Mouse (Mus musculus): ENCODE results near the gene Ppara.

Gene Ppara

GRCm38 (mm10) chr15:85810462-85810805, 75.7 kb downstream of the Ppara start:
- DNase-seq, result no peak

GRCm38 (mm10) chr15:85810806-85811521, 76.2 kb downstream of the Ppara start:
- no peak for DNase-seq

- DNase-seq, result peak; percentile 99
These were observed 76.9 kb downstream of the Ppara start, which contains the start of gene Cdpf1 for GRCm38 (mm10) chr15:85811535-85812277. Gene Cdpf1, minus strand, starts transcription at chr15:85811697.

GRCm38 (mm10) chr15:85813428-85813827, 78.6 kb downstream of the Ppara start:
- DNase-seq, result no peak

GRCm38 (mm10) chr15:85821203-85822010, 86.6 kb downstream of the Ppara start, which contains the start of gene Pkdrej:
Gene Pkdrej, minus strand, starts transcription at chr15:85821734.
- peak; percentile 28 for DNase-seq

GRCm38 (mm10) chr15:85822011-85822359, 87.2 kb downstream of the Ppara start:
- no peak for DNase-seq

GRCm38 (mm10) chr15:85826676-85827075, 91.9 kb downstream of the Ppara start:
- DNase-seq, result no peak

GRCm38 (mm10) chr15:85828071-85828470, 93.3 kb downstream of the Ppara start:
- DNase-seq, result no peak

GRCm38 (mm10) chr15:85829470-85829869, 94.7 kb downstream of the Ppara start:
- DNase-seq, result no peak

GRCm38 (mm10) chr15:85831954-85832590, 97.3 kb downstream of the Ppara start, which contains the start of gene Ttc38:
Gene Ttc38, plus strand, starts transcription at chr15:85832306.
- peak; percentile 86 for DNase-seq

- DNase-seq, result no peak
These were observed 97.8 kb downstream of the Ppara start for GRCm38 (mm10) chr15:85832599-85832998.

- DNase-seq, result peak; percentile 31
These were observed 100.6 kb downstream of the Ppara start for GRCm38 (mm10) chr15:85835335-85835734.

GRCm38 (mm10) chr15:85836887-85837286, 102.1 kb downstream of the Ppara start:
- DNase-seq, result no peak

- peak; percentile 68 for DNase-seq
These were observed 106.2 kb downstream of the Ppara start for GRCm38 (mm10) chr15:85840983-85841382.

GRCm38 (mm10) chr15:85841796-85842360, 107.1 kb downstream of the Ppara start:
- DNase-seq, result no peak

- DNase-seq, result no peak
These were observed 110.3 kb downstream of the Ppara start for GRCm38 (mm10) chr15:85845071-85845470.

GRCm38 (mm10) chr15:85851656-85852392, 117.0 kb downstream of the Ppara start:
- DNase-seq, result no peak

Measured in thymus, postnatal 14 days (tissue).